Mouse (Mus musculus): ENCODE measurements around the gene Wdr90.

Wdr90 gene

DNA sequence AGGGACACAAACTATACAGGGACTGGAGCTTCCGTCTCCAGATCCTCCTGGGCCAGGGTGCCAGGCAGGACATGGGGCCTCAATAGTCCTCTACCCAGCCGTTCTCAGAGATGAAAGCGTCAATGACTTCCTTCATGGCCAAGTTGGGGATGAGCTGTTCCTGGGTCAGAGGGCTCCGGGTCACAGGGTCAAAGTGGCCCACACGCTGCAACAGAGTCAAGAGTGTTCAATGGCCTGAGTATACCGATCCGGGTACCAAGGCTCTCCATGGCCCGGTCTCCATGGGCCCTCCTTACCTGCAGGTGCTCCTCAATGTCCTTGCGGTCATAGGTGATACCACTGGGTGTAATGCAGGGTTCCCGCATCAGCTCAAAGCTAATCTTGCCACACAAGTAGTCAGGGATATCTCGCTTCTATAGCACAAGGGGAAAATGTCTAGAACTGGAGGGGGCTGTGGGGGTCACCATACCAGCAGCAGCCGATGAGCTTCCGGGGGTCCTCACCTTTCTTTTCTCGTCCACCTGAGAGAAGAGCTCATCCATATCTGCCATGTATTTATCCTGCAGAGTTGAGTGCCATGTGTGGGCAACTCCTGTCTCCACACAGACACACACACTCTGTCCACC lies 30.4 kb downstream of the Wdr90 start:
- no peak for DNase-seq (ENCODE audit: low spot score in 2 of 2)

GRCm38 (mm10) chr17:25830200-25830753 lies 31.0 kb downstream of the Wdr90 start:
- DNase-seq (ENCODE audit: low spot score in 2 of 2), result no peak

GRCm38 (mm10) chr17:25829558-25830017 lies 31.7 kb downstream of the Wdr90 start:
- DNase-seq (ENCODE audit: low spot score in 2 of 2), result no peak

DNA sequence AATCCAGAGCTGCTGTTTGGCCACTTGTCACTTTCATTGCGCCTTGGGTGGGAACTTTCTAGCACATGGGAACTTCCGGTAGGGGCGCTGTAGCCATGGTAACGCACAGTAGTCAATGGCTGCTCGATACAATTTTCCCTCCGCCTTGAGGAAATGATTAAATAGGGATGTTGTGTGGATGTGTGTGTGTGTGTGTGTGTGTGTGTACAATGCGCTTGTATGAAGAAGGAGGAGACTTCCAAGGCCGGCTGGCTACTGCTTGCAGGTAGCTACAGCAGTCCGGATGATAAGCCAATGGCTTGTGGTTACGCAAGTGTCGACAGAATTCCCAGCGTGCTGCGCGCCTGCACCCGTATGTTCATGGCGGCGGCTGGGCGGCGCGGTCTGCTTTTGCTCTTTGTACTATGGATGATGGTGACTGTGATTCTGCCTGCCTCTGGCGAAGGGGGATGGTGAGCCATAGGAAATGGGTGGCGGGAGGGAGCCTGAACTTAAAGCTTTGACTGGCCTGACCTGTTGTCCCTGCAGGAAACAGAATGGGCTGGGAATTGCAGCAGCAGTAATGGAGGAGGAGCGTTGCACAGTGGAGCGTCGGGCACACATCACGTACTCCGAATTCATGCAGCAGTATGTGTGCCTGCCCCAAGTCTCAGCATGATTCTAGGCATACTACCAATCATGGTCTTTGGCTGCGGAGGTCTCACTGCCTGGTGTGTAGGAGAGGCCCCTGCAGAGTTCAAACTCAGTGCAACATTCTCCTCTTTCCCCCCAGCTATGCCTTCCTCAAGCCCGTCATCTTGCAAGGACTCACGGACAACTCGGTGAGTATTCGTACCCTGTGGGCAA lies 32.4 kb downstream of the Wdr90 start, which contains the start of gene Jmjd8:
TSS of gene Jmjd8 (plus strand) at position 156 of the 846 bp plus-strand sequence.
- DNase-seq (ENCODE audit: low spot score in 2 of 2), result peak; percentile 85 to 91

DNA sequence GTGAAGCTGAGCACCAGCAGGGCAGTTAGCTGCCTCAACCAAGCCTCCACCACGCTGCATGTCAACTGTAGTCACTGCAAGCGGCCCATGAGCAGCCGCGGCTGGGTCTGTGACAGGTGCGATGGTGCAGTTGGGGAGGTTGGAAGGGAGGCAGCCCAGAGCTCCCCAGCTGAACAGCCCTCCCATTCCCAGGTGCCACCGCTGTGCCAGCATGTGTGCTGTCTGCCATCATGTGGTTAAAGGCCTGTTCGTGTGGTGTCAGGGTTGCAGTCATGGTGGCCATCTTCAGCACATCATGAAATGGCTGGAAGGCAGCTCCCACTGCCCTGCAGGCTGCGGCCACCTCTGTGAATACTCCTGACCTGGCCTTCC lies 33.1 kb downstream of the Wdr90 start:
- DNase-seq (ENCODE audit: low spot score in 2 of 2), result no peak

GRCm38 (mm10) chr17:25827546-25828222 lies 33.6 kb downstream of the Wdr90 start:
- no peak for DNase-seq (ENCODE audit: low spot score in 2 of 2)

- no peak for DNase-seq (ENCODE audit: low spot score in 2 of 2)
Observed at GRCm38 (mm10) chr17:25827011-25827410, 34.3 kb downstream of the Wdr90 start.

- DNase-seq (ENCODE audit: low spot score in 2 of 2), result no peak
Observed at GRCm38 (mm10) chr17:25825984-25826570, 35.2 kb downstream of the Wdr90 start.

DNA sequence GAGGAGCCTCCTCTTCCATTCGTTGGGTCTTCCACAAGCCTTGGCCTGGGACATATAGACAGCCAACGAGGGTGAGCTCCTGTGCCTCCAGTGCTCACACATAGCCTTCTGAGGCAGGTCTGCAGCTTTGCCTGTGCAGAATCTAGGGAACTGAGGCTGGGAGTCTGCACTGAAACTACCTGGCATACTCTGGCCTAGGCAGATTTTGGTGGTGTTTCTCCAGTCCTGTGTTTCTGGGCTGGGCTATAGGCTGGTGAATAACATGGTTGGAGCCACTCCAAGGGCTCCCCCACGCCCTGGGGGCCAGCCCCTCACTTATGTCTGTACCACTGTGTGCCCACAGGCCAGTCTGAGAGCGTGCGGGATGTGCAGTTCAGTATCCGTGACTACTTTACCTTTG lies 36.0 kb downstream of the Wdr90 start:
- DNase-seq (ENCODE audit: low spot score in 2 of 2), result no peak

DNA sequence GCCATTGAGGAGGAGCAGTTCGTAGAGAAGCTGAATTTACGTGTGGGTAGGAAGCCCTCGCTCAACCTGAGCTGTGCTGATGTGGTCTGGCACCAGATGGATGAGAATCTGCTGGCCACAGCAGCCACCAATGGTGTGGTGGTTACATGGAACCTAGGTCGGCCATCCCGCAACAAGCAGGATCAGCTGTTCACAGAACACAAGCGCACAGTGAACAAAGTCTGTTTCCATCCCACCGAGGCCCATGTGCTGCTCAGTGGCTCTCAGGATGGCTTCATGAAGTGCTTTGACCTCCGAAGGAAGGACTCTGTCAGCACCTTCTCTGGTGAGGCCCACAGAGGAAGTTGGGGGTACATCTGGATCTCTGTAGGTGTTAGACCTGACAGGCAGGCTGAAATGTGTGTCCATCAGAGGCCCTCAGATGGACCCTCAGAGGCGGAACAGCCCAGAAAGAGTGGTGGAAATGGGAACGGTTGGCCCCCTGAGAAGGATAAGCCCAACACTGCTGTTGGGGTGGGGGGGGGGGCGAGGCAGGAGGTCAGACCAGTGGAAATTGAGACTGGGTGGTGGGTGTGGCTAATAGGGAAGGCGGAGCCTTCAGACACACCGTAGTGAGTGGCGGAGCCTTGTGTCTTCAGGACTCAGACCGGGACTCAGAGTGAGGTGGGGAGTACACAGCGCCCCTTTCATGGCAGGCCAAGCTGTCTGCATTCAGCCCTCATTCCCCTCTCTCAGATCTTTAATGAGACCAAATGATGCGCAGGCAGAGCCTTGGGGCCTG lies 36.7 kb downstream of the Wdr90 start:
- DNase-seq (ENCODE audit: low spot score in 2 of 2), result no peak

GRCm38 (mm10) chr17:25823452-25823851 lies 37.8 kb downstream of the Wdr90 start, which contains the start of gene Wdr24:
Gene Wdr24 (plus strand): TSS chr17:25823627.
- peak; percentile 73 to 86 for DNase-seq (ENCODE audit: low spot score in 2 of 2)

- DNase-seq (ENCODE audit: low spot score in 2 of 2), result no peak
Observed at GRCm38 (mm10) chr17:25818851-25819780, 42.2 kb downstream of the Wdr90 start.

GRCm38 (mm10) chr17:25817662-25818061 lies 43.6 kb downstream of the Wdr90 start:
- no peak for DNase-seq (ENCODE audit: low spot score in 2 of 2)

- peak; percentile 88 to 90 for DNase-seq (ENCODE audit: low spot score in 2 of 2)
Observed at GRCm38 (mm10) chr17:25813471-25813870, 47.8 kb downstream of the Wdr90 start.

DNA sequence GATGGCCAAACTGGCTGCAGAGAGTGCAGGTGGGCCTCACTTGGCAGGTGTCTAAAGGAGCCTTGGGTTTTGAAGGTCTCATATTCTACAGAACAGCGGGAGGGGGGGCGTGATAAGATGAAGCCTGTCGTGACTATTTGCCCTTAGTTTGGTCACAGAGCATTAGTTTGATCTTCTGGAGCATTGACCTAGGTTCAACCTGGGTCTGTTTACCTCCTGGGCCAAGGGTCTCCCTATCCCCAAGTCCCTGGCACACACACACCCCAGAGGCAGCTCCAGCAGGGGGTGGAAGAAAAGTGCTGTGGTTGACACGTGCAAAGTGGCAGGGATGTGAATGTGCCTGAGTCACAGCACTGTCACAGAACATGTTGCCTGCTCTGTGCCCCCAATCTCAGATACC lies 50.4 kb downstream of the Wdr90 start:
- no peak for DNase-seq (ENCODE audit: low spot score in 2 of 2)

DNA sequence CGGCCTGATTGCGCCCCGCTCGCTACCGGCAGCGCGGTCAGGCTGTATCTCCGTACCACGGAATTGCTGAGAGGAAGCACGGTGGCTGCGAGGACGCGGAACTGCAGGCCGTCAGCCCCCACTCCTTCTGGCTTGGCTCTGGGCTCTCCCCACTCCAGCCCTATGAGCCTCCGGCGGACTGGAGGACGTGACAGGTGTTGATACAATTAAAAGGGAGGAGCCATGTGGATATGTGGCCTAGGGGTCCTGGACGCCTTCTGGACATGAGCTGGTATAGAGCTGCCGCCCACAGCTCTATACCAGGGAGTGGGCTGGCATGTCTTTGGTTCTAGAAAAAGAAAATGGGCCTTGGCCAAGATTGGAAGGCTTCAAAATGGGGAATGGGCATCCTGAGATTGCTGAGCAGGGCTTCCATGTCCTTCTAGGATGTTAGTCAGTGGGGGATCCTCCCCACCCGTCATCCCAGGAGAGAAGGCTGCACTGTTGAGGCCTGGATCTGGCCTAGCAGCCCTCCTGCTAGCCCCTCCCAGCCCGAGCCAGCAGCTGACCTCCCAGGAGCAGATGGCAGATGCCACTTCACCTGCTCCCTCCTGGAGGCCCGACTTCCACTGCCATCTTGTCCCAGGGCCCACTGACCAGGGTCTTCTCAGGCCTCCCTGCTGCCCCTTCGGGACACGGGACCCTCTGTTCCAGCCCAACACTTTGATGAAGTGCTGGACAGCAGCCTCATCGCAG lies 51.5 kb downstream of the Wdr90 start:
- DNase-seq (ENCODE audit: low spot score in 2 of 2), result peak; percentile 45 to 53

DNA sequence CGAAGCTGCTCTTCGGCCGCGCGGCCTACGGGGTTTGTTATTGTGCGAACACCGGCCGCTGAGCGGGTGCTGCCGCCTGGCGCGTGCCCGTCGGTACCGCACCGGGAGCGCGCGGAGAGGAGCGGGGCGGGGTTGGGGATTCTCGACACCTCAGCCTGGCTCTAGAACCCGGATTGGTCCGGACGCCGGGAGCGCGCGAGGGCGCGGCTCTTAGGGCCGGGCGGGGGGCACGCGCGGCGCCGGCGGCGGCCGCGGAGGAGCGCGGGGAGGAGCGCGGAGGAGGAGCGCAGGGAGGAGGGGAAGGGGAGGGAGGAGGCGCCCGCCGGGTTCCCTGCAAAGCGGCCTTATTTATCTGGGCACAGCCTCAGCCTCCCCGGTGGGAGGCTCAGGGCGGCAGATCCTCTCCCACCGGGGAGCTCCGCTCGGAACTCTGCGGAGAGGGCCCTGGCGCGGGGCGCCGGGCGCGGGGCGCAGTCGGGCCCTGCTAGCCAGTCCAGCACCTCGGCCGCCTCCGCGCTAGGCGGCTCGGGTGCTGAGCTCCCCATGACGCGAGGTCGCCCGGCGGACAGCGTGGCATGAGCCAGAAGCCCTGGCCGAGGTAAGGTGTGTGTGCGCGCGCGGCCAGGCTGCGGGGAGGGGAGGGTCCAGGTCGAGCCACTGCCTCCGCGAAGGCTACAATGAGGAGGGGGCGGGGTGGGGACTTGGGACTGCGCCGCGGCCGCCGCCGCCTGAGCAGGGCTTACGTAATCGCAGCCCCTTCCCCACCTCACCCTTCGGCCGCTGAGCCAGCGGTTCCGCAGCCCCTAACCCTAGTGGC lies 52.3 kb downstream of the Wdr90 start, which contains the start of gene Fbxl16:
TSS of gene Fbxl16 (plus strand) at position 297 of the 817 bp plus-strand sequence.
- peak; percentile 90 to 92 for DNase-seq (ENCODE audit: low spot score in 2 of 2)

- DNase-seq (ENCODE audit: low spot score in 2 of 2), result no peak
Observed at GRCm38 (mm10) chr17:25808028-25808427, 53.3 kb downstream of the Wdr90 start.
